Mouse (Mus musculus) MEL (cell line): ENCODE measurements around the gene Hnrnpl. TPM values are rescaled to one million over a fixed set of nuclear protein-coding genes. Genes with fewer than 3 reads are reported as not detected.

Experiments used
- DNase-seq: peaks from one replicate; pipeline ENCODE4 v3.0.0; 2011; ENCODE audit warnings: low read depth, low spot score
- H3K27ac ChIP-seq: 2 replicates; pipeline ENCODE4 v1.5.1; 2012; ENCODE audit warnings: low read depth, mild to moderate bottlenecking, control low read depth, low read length, moderate library complexity; ENCODE audit not compliant: control insufficient read depth
- H3K27me3 ChIP-seq, 2 experiments: fragments of 150-350 bp in 1 of 2; sonication (generic) in 1 of 2; 2 replicates each; pipeline ENCODE4 v1.6.1; 2012; ENCODE audit warnings: low read length in 2 of 2, mild to moderate bottlenecking in 2 of 2, improper control_type of control experiment in 1 of 2, moderate library complexity in 1 of 2; ENCODE audit not compliant: insufficient read depth in 2 of 2, control insufficient read depth in 1 of 2
- H3K36me3 ChIP-seq, 2 experiments: 2 replicates each; pipeline ENCODE4 v1.6.1; 2012 to 2014; ENCODE audit warnings: low read length in 2 of 2, improper control_type of control experiment in 1 of 2, inconsistent platforms in 1 of 2, mild to moderate bottlenecking in 1 of 2; ENCODE audit not compliant: insufficient read depth in 2 of 2, control insufficient read depth in 1 of 2
- H3K4me1 ChIP-seq, 2 experiments: fragments of 150-350 bp in 1 of 2; sonication (generic) in 1 of 2; 2 replicates each; pipeline ENCODE4 v1.6.1; 2012; ENCODE audit warnings: low read length in 2 of 2, improper control_type of control experiment in 1 of 2, mild to moderate bottlenecking in 1 of 2; ENCODE audit not compliant: insufficient read depth in 2 of 2, control insufficient read depth in 1 of 2
- H3K4me3 ChIP-seq, 2 experiments: fragments of 150-350 bp in 1 of 2; sonication (generic) in 1 of 2; 2 replicates each; pipeline ENCODE4 v1.5.1; 2012; ENCODE audit warnings: low read depth in 2 of 2, low read length in 2 of 2, mild to moderate bottlenecking in 2 of 2, moderate library complexity in 2 of 2, control low read depth in 1 of 2, improper control_type of control experiment in 1 of 2; ENCODE audit not compliant: control insufficient read depth in 1 of 2, insufficient read depth in 1 of 2
- H3K79me2 ChIP-seq: 2 replicates; pipeline ENCODE4 v1.6.1; 2012; ENCODE audit warnings: mild to moderate bottlenecking, low read length, moderate library complexity; ENCODE audit not compliant: control insufficient read depth, poor library complexity, insufficient read depth
- H3K9ac ChIP-seq: 2 replicates; pipeline ENCODE4 v1.6.1; 2012; ENCODE audit warnings: low read depth, mild to moderate bottlenecking, control low read depth, low read length, moderate library complexity; ENCODE audit not compliant: control insufficient read depth, poor library complexity, severe bottlenecking
- H3K9me3 ChIP-seq: fragments of 150-350 bp; sonication (generic); replicated peaks from 2 replicates; pipeline ENCODE4 v1.6.1; 2012; ENCODE audit warnings: mild to moderate bottlenecking, low read length, improper control_type of control experiment, moderate library complexity; ENCODE audit not compliant: insufficient read depth
- BHLHE40 ChIP-seq: IDR thresholded peaks from 2 replicates; pipeline ENCODE4 v1.6.1; 2012; ENCODE audit warnings: low read depth, mild to moderate bottlenecking, inconsistent platforms, low read length, improper control_type of control experiment, borderline replicate concordance
- CHD1 ChIP-seq: IDR thresholded peaks from 2 replicates; pipeline ENCODE4 v1.6.1; 2012; ENCODE audit warnings: low read depth, mild to moderate bottlenecking, inconsistent platforms, low read length, improper control_type of control experiment
- CHD2 ChIP-seq: IDR thresholded peaks from 2 replicates; pipeline ENCODE4 v1.6.1; 2011; ENCODE audit warnings: low read length, improper control_type of control experiment
- CTCF ChIP-seq, 3 experiments: IDR thresholded peaks in 2 of 3; conservative IDR thresholded peaks in 1 of 3; 2 replicates each; pipeline ENCODE4 v1.5.1; 2011 to 2012; ENCODE audit warnings: low read length in 3 of 3, low read depth in 2 of 3, mild to moderate bottlenecking in 2 of 3, improper control_type of control experiment in 1 of 3, inconsistent platforms in 1 of 3, mixed read lengths in 1 of 3, moderate library complexity in 1 of 3; ENCODE audit not compliant: control insufficient read depth in 1 of 3, insufficient read depth in 1 of 3, poor library complexity in 1 of 3, severe bottlenecking in 1 of 3
- E2F4 ChIP-seq: IDR thresholded peaks from 2 replicates; pipeline ENCODE4 v1.6.1; 2011; ENCODE audit warnings: low read depth, low read length, improper control_type of control experiment, borderline replicate concordance
- EP300 ChIP-seq, 2 experiments: IDR thresholded peaks; 2 replicates each; pipeline ENCODE4 v1.6.1; 2011; ENCODE audit warnings: improper control_type of control experiment in 2 of 2, low read length in 2 of 2, low read depth in 1 of 2, mild to moderate bottlenecking in 1 of 2
- ETS1 ChIP-seq: IDR thresholded peaks from 2 replicates; pipeline ENCODE4 v1.6.1; 2012; ENCODE audit warnings: low read depth, mild to moderate bottlenecking, inconsistent platforms, low read length, improper control_type of control experiment, moderate library complexity
- GABPA ChIP-seq: IDR thresholded peaks from 2 replicates; pipeline ENCODE4 v1.6.1; 2012; ENCODE audit warnings: low read depth, mild to moderate bottlenecking, inconsistent platforms, low read length, improper control_type of control experiment, moderate library complexity
- GATA1 ChIP-seq: IDR thresholded peaks from 2 replicates; pipeline ENCODE4 v1.6.1; 2011; ENCODE audit warnings: low read depth, low read length, improper control_type of control experiment
- JUND ChIP-seq: IDR thresholded peaks from 2 replicates; pipeline ENCODE4 v1.6.1; 2011; ENCODE audit warnings: low read depth, mild to moderate bottlenecking, improper control_type of control experiment, low read length
- KAT2A ChIP-seq: conservative IDR thresholded peaks from 2 replicates; pipeline ENCODE4 v1.6.1; 2012; ENCODE audit warnings: low read depth, low read length, improper control_type of control experiment, inconsistent platforms
- MAFK ChIP-seq: IDR thresholded peaks from 2 replicates; pipeline ENCODE4 v1.6.1; 2011; ENCODE audit warnings: low read depth, mild to moderate bottlenecking, low read length, improper control_type of control experiment, borderline replicate concordance
- MAX ChIP-seq: IDR thresholded peaks from 2 replicates; pipeline ENCODE4 v1.6.1; 2011; ENCODE audit warnings: low read length, improper control_type of control experiment
- MEF2A ChIP-seq: IDR thresholded peaks from 2 replicates; pipeline ENCODE4 v1.6.1; 2014; ENCODE audit warnings: low read depth, mild to moderate bottlenecking, inconsistent platforms, low read length, improper control_type of control experiment; ENCODE audit not compliant: poor library complexity, insufficient replicate concordance, severe bottlenecking; ENCODE audit errors: extremely low read depth
- MYB ChIP-seq: IDR thresholded peaks from 2 replicates; pipeline ENCODE4 v1.6.1; 2011; ENCODE audit warnings: mild to moderate bottlenecking, low read depth, low read length, improper control_type of control experiment
- MYC ChIP-seq: IDR thresholded peaks from 2 replicates; pipeline ENCODE4 v1.6.1; 2011; ENCODE audit warnings: low read depth, mild to moderate bottlenecking, low read length, improper control_type of control experiment, moderate library complexity
- POLR2A ChIP-seq, 2 experiments: IDR thresholded peaks; 2 replicates each; pipeline ENCODE4 v1.6.1; 2011 to 2012; ENCODE audit warnings: low read length in 2 of 2, mild to moderate bottlenecking in 2 of 2, control low read depth in 1 of 2, improper control_type of control experiment in 1 of 2, low read depth in 1 of 2, moderate library complexity in 1 of 2; ENCODE audit not compliant: control insufficient read depth in 1 of 2, insufficient read depth in 1 of 2, poor library complexity in 1 of 2
- POLR2AphosphoS2 ChIP-seq: IDR thresholded peaks from 2 replicates; pipeline ENCODE4 v1.6.1; 2011; ENCODE audit warnings: low read length, improper control_type of control experiment
- POLR2AphosphoS5 ChIP-seq: IDR thresholded peaks from 2 replicates; pipeline ENCODE4 v1.6.1; 2012; ENCODE audit warnings: low read depth, borderline replicate concordance, mild to moderate bottlenecking, inconsistent platforms, low read length, moderate library complexity, mixed read lengths
- SIN3A ChIP-seq: IDR thresholded peaks from 2 replicates; pipeline ENCODE4 v1.6.1; 2012; ENCODE audit warnings: low read length, improper control_type of control experiment, inconsistent platforms
- SMC3 ChIP-seq: IDR thresholded peaks from 2 replicates; pipeline ENCODE4 v1.6.1; 2011; ENCODE audit warnings: low read depth, low read length, improper control_type of control experiment
- TBP ChIP-seq: IDR thresholded peaks from 2 replicates; pipeline ENCODE4 v1.8.0; 2011; ENCODE audit warnings: low read depth, low read length, improper control_type of control experiment
- TCF12 ChIP-seq: IDR thresholded peaks from 2 replicates; pipeline ENCODE4 v1.6.1; 2014; ENCODE audit warnings: low read depth, mild to moderate bottlenecking, inconsistent platforms, low read length, improper control_type of control experiment, moderate library complexity
- UBTF ChIP-seq: IDR thresholded peaks from 2 replicates; pipeline ENCODE4 v1.6.1; 2012; ENCODE audit warnings: low read depth, mild to moderate bottlenecking, inconsistent platforms, low read length, improper control_type of control experiment, moderate library complexity, borderline replicate concordance; ENCODE audit not compliant: insufficient read depth
- USF1 ChIP-seq: IDR thresholded peaks from 2 replicates; pipeline ENCODE4 v1.6.1; 2014; ENCODE audit warnings: low read depth, mild to moderate bottlenecking, inconsistent platforms, low read length, improper control_type of control experiment, moderate library complexity
- ZC3H11A ChIP-seq: IDR thresholded peaks from 2 replicates; pipeline ENCODE4 v1.6.1; 2012; ENCODE audit warnings: low read depth, mild to moderate bottlenecking, inconsistent platforms, low read length, improper control_type of control experiment
- ZMIZ1 ChIP-seq: IDR thresholded peaks from 2 replicates; pipeline ENCODE4 v1.6.1; 2012; ENCODE audit warnings: low read depth, mild to moderate bottlenecking, inconsistent platforms, low read length, improper control_type of control experiment, moderate library complexity
- ZNF384 ChIP-seq: IDR thresholded peaks from 2 replicates; pipeline ENCODE4 v1.6.1; 2012; ENCODE audit warnings: low read depth, mild to moderate bottlenecking, inconsistent platforms, low read length, improper control_type of control experiment
- polyA plus RNA-seq, 2 experiments: library from polyadenylated mRNA; stranded (reverse) in 1 of 2; unstranded in 1 of 2; fragments of >175 nt in 1 of 2; fragments of >200 nt in 1 of 2; gene quantifications; 2 replicates each; pipeline versions ENCODE4 v1.2.1 to v1.2.4; 2012; ENCODE audit warnings: low replicate concordance in 2 of 2, low read depth in 1 of 2; ENCODE audit not compliant: insufficient read length in 2 of 2, insufficient read depth in 1 of 2, missing spikeins in 1 of 2
- total RNA-seq: library from RNA; depleted of rRNA; stranded (reverse); fragments of 300-350 nt; gene quantifications from 2 replicates; pipeline ENCODE4 v1.2.3, GENCODE M21; 2012

Gene Hnrnpl
- total and polyA plus RNA-seq, 3 experiments, result 246 to 1,095 (median 684) TPM

DNA sequence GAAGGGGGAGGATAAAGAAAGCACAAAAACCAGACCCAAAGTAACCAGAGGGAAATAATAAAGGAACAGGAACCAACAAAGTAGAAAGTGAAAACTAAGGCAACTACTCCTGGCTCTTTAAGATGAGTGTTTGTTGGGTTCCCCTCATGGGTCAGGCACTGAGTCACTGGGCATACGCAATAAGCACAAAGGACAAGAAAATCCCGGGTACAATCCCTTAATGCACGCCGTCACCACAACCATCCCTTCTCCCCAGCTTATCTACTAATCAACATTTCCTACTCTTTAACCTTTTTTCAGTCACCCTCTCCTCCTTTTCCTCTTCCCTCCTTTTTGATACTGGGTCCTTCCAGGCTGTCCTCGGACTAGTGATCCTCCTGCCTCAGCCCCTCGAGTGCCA, 43.1 kb upstream of the Hnrnpl start:
- no peak overlapping the region for H3K27ac ChIP-seq
- H3K4me1 ChIP-seq, result peaks cover 22 to 37% of the 10 kb centered on the region in 2 experiments
- no peak for TF ChIP-seq USF1
- no peak for TF ChIP-seq GABPA
- TF ChIP-seq GATA1, result no peak
- TF ChIP-seq ZC3H11A, result no peak
- TF ChIP-seq CTCF (IDR thresholded peaks at IDR 0.05 in 2 of 3, conservative IDR thresholded peaks at IDR 0.05 in 1 of 3; ENCODE audit: control insufficient read depth in 1 of 3, insufficient read depth in 1 of 3, low read depth in 2 of 3, low read length in 3 of 3, poor library complexity in 1 of 3, severe bottlenecking in 1 of 3), result no peak
- no peak for TF ChIP-seq ZMIZ1
- TF ChIP-seq EP300 (IDR thresholded peaks at IDR 0.05; ENCODE audit: low read depth in 1 of 2, low read length in 2 of 2), result no peak
- peaks cover 16% of the 10 kb centered on the region for H3K79me2 ChIP-seq
- no peaks in the 10 kb centered on the region for H3K27me3 ChIP-seq
- H3K36me3 ChIP-seq, result peaks cover 0 to 27% of the 10 kb centered on the region in 2 experiments; a peak in 3 of 4 replicates
- peak overlapping the region; percentile 78 for H3K9ac ChIP-seq
- peak overlapping the region; percentile 69 to 88; a peak in 3 of 4 replicates for H3K4me3 ChIP-seq
- no peak for DNase-seq
- H3K9me3 ChIP-seq, result no peaks in the 10 kb centered on the region

DNA sequence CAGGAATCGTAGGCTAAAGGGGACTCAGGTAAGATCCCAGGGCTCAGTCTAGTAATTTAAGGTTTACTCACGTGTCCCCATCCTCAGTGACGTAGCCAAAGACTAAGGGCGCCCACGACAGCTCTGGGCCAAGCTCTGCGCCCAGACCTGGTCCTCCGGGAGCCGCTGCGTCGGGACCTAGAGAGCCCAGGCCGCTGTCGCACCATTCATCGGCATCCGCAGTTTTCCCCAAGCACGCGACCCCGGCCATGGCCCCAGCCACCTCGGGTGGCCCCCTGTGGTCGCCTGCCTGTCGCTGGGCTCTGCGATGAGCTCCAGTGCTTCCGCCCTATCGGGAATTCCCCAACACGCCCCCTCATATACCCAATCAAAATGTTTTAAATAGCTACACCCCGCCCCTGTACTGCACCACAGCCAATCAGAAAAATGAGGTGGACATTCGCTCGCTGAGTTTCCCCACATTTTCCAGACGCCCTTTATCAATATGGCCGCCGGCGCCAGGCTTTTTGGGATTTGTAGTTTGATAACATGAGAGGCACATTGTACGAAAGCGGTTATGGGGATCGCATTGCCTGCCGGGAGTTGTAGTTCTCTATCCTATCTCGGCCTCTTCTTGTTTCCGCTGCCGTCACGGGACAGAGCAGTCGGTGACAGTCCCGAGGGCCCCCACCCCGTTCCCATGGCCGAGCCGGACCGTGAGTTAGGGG, 42.0 kb upstream of the Hnrnpl start, which contains the start of gene Sirt2:
TSS of gene Sirt2 (plus strand) at position 563 of the 707 bp plus-strand sequence.
- H3K9me3 ChIP-seq, result no peaks in the 10 kb centered on the region
- H3K4me3 ChIP-seq, result peak within 1 kb of the TSS; percentile 69 to 88
- peak; percentile 99 for DNase-seq
- no peak within 1 kb of the TSS; the same call in 1 of the 2 replicates for H3K27ac ChIP-seq
- peak within 1 kb of the TSS; percentile 78 for H3K9ac ChIP-seq
- H3K4me1 ChIP-seq, result peaks cover 27 to 46% of the 10 kb centered on the region in 2 experiments
- peaks cover 20% of the 10 kb centered on the region for H3K79me2 ChIP-seq
- peaks cover 0 to 32% of the 10 kb centered on the region in 2 experiments; a peak in 2 of 4 replicates for H3K36me3 ChIP-seq
- H3K27me3 ChIP-seq, result no peaks in the 10 kb centered on the region
- TF ChIP-seq CTCF (IDR thresholded peaks at IDR 0.05 in 2 of 3, conservative IDR thresholded peaks at IDR 0.05 in 1 of 3; ENCODE audit: control insufficient read depth in 1 of 3, insufficient read depth in 1 of 3, low read depth in 2 of 3, low read length in 3 of 3, poor library complexity in 1 of 3, severe bottlenecking in 1 of 3) (peak in 1 of 3 experiments; percentile 3; a peak in 1 of 6 replicates), POLR2A (IDR thresholded peaks at IDR 0.05; ENCODE audit: control insufficient read depth in 1 of 2, insufficient read depth in 1 of 2, low read depth in 1 of 2, low read length in 2 of 2, poor library complexity in 1 of 2) (peak; percentile 42 to 64; a peak in 2 of 4 replicates), MYC (peak; percentile 83; the same call in 1 of the 2 replicates), UBTF (no peak), USF1 (peak; percentile 76), BHLHE40 (peak; percentile 53; the same call in 1 of the 2 replicates), ZC3H11A (no peak), GATA1 (peak; percentile 38; the same call in 1 of the 2 replicates), TBP (peak; percentile 50; the same call in 1 of the 2 replicates), CHD1 (no peak), SIN3A (peak; percentile 99), SMC3 (no peak), EP300 (IDR thresholded peaks at IDR 0.05; ENCODE audit: low read depth in 1 of 2, low read length in 2 of 2) (peak in 1 of 2 experiments; percentile 35; a peak in 1 of 4 replicates), MEF2A (no peak), MAFK (no peak), TCF12 (0 out of 2 replicates have a peak, but pooled peaks have one; percentile 8), POLR2AphosphoS5 (no peak), MYB (no peak), POLR2AphosphoS2 (no peak; the same call in 1 of the 2 replicates), E2F4 (no peak), CHD2 (peak; percentile 80), JUND (no peak), ZNF384 (no peak), MAX (peak; percentile 68; the same call in 1 of the 2 replicates), ETS1 (peak; percentile 28; the same call in 1 of the 2 replicates), ZMIZ1 (no peak), KAT2A (peak; percentile 99)
